Mouse (Mus musculus): ENCODE results near the gene Mast4.

- TF ChIP-seq CTCF (IDR thresholded peaks at IDR 0.05; ENCODE audit: low read depth, low read length), result no peak
- TF ChIP-seq POLR2AphosphoS5 (IDR thresholded peaks at IDR 0.05; ENCODE audit: insufficient replicate concordance, low read depth, low read length), result no peak
- no peak for TF ChIP-seq GATA1 (IDR thresholded peaks at IDR 0.05; ENCODE audit: borderline replicate concordance, low read length)
- TF ChIP-seq TAL1 (conservative IDR thresholded peaks at IDR 0.05; ENCODE audit: low read depth, low read length), result no peak
Measured at GRCm38 (mm10) chr13:102792157-102792556, 542.1 kb downstream of the Mast4 start.

All from G1E (cell line).